Mouse (Mus musculus) right cerebral cortex, postnatal 36 days (tissue): Measurements from ENCODE around the gene Adgrl3.

Experiments used
- DNase-seq, 2 experiments: peaks; one replicate each; pipeline ENCODE4 v3.0.0; 2022; ENCODE audit warnings: low spot score in 2 of 2, mixed read lengths in 1 of 2

Adgrl3 gene

DNA sequence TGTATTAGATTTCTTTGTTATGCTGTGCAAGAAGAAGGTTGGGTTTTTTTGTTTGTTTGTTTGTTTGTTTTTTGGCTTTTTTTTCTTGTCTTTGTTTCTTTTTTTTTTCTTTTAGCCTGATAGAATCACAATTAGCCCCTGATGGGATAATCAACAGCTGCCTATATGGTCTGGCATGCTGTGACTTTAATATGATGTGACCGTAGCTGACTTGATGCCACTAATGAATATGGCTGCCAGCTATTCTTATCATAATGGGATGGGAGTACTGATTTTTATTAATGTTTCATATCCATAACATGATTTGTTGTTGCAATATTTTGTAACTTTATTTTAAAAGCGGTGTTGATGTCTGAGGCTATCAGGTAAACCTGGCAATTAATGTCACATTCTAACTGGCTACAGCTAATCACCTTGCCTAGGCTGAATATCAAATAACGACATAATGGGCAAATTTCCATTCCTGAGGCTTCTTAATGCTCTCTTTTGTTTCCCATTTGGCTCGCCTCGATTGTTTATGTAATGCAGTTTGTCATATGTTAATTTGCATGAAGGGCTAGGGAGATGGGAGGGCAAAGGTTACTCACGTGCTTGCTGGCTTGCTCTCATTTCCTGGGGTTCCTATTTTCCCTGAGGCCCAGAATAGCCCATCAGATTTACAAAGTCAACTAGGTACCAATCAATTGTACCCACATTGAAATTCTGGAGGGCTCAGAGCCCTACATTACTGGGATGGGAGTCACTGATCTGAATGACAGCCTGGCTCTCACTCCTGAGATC is 641.9 kb downstream of the Adgrl3 start:
- DNase-seq: no peak

DNA sequence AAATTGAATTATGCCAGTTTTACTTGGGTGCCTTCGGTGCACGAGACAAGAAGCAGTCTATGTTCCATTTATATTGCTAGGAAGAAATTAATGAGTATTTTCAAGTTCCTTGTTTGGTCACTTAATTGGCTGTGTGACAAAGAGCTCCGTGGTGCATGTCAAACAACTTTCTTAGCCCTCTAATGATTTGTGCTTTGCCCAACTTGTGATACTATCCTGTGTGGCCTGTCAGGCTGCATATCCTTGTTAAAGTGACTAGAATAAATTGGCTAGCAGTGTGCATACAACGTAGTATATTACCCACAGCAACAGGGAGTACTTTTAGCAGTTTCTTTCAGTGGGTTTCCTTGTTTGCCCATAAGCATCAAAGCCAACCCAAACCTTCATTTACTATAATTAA is 651.1 kb downstream of the Adgrl3 start:
- no peak for DNase-seq

DNA sequence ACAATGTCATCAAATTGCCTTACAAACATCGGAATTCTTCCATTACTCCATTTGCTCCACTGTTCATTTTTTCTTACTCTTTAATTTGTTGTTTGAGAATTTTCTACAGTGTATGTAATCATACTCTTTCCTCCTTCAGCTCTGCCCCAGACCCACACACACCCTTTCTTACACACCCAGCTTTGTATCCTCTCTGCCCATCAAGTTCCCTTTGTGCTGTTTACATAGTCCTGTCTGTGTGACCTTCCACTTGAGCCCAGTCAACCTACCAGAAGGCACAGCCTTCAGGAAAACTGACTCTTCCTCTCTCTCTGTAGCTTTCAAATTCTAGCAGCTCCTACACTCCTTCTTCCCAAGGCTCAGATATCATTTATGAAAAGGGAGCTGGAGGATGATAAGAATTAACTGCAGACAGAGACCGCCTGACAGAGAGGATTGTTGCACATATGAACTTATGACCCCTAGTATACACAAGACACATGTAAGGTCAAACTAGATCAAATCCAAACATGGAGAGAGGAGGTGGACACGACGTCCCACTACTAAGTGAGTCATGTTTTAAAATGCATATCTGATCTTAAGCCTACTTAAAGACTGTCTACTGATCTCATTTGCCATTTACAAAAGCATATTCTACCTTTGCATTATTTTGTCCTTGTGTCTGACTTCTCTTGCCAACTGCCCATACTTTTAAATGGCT is 654.5 kb downstream of the Adgrl3 start:
- DNase-seq: no peak

DNA sequence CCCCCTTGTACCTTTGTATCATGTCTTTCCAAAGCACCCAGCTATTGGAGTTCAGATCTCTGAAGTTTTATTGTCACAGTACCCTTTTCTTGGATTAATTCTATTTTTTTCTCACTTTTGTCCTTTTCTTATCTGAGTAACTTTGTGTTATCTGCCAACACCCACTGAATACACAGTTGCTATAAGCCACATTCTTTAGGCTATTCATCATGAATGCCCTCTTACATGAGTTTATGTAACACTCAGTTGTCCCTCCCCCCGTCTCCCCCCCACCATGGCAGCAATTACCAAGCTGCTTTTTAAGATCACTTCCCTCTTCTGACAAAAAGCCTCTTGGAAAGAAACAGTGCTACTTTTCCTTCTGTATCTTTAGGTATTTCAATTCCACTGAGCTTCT is 655.0 kb downstream of the Adgrl3 start:
- no peak for DNase-seq

DNA sequence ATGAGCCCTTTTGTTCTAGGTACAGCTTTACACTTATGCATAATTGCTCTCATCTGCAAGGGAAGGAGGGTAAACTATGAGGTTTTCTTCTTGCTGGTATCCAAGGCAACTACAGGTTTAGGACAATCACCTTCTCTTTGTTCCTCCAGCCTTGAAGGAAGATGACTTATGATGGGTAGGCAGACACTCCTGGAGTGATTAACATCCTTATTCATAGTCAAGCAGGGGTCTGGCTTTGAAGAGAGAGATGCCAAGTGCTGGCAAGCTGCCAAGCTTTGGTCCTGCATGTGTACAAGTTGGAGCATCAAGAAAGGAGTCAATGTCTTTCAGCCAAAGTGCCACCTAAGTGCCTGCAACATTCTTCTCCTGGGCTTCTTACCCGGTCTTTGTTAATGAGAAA is 657.0 kb downstream of the Adgrl3 start:
- DNase-seq: no peak

DNA sequence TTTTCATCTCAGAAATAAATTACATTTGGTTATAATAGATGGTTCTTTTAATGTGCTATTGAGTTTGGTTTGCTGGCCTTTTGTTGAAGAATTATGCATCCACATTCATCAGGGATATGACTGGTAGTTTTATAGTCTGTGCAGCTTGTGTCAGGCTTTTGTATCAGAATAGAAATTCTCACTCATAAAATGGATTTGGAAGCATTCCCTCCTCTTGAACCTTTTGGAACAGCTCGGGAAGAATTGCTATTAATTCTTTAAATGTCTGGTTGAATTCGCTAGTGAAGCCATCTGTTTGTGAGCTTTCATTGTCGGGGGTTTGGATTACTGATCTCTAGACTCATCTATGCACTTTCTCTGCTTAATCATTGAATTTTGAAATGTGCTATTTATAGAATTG is 666.3 kb downstream of the Adgrl3 start:
- DNase-seq: no peak

DNA sequence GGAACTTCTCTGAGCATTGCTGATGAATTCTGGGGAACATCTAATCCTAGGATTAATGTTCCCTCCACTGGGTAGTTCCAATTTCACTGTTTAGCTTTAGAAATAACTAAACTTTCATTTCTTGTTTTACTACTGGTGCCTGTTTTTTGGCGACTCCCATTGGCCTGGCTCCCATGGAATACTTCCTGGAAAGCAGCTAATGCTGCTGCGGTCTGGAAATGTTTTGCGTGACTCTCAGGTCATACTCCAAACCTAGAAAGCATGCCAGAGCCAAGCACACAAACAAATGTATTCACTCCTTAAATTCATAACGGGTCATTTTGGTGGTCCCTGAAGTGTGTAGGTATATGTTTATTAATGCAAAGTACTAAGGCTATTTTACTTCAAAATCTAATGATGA is 666.9 kb downstream of the Adgrl3 start:
- no peak for DNase-seq

DNA sequence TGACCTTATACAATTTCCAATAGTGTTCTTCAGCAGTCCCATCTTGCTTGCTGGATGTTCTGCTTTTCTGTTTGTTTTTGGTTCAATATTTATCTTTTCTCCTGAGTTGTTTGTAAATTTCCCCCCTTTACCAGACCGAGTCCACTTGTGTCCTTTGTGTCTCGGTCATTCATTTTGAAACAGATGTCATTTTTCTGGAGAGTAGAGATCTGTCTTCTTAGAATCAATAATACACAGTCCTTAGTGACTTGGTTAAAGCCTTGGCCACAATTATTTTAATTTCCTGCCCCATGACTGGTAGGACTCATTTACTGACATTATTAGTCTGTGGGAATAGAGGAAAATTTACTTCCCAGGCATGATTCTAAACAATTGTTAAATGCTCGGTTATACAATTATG is 709.7 kb downstream of the Adgrl3 start:
- no peak for DNase-seq

DNA sequence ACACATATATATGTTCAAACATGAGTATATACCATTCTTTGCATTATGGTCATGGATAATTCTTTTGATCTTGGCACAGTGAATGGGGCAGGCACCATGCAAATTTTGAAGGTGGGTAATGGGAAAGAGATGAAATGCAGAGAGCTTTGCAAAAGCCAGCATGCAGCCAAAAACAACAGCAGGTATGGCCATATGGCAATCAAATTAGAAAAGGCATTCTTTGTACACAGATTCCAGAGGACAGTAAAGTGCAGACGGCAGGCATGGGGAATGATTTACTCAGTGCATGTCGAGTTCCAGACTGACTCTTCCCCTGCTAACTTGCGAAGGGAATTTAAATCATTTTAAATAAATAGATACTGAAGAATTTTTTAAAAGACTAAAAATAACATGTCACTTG is 716.1 kb downstream of the Adgrl3 start:
- no peak for DNase-seq

DNA sequence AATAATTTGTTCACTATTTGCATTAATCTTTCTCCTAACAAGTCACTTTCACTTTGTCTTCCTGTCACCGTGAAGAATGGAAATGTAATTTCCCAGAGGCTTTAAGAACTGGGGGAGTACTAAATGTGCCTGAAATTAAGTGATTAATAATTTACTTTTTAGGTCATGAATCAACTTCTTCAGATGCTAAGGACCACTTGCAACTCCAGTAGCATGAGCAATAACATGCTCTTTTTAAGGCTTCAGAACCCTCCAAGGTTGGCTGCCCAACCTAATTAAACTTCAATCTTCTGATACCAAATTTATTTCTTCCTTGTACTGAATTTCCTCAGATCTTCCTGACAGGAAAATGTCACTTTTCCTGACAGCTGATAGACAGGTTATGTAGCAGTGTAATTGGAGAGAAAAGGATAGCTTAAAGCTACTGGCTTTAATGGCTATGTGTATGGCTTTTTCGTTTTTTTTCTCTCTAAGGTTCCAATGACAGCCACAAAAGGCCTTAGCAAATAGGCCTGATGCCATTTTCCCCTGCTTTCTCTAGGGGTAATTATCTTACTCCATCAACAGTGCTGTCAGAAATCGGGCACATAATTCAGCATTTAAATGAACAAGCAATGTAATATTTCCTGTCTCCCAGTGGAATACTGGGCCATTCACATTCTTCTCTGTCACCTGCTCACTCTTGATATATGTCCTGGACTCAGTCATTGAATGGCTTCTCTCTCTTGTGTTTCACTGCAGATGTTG is 718.5 kb downstream of the Adgrl3 start:
- DNase-seq: no peak

DNA sequence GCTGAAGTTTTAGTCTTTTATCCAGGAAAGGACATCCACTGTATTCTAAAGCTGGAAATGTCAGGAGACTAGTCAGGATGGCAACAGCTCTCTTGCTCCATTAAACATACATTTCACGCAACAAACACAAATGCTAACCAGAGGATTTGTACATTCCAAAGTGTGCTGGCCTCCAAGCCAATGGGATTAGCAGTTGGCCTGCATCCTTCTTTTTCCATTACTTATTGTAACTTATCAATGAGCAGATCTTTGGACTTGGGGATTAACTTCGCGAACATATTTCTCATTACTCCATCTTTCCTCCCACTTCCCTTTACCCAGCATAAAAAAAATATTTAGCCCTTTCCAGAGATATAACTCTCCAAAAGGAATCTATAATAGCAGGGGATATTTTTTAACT is 732.5 kb downstream of the Adgrl3 start:
- DNase-seq: no peak

DNA sequence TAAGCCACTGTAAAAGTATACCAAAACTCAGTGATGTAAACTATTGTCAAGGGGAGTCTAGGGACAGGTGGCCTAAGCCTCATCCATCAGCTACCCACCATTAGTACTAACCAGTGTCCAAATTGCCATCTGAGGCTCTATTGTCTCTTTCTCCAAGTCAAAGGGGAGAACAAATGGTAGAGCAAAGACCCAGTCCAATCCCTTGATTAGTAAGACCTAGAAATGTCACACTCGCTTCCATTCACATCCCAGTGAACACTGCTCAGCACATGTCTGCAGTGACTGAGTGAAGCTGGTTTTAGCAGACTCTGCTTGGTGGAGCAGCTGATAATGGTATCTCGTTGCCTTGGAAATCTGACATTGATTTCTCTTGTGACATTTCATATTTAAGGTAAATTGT is 735.8 kb downstream of the Adgrl3 start:
- DNase-seq: no peak

DNA sequence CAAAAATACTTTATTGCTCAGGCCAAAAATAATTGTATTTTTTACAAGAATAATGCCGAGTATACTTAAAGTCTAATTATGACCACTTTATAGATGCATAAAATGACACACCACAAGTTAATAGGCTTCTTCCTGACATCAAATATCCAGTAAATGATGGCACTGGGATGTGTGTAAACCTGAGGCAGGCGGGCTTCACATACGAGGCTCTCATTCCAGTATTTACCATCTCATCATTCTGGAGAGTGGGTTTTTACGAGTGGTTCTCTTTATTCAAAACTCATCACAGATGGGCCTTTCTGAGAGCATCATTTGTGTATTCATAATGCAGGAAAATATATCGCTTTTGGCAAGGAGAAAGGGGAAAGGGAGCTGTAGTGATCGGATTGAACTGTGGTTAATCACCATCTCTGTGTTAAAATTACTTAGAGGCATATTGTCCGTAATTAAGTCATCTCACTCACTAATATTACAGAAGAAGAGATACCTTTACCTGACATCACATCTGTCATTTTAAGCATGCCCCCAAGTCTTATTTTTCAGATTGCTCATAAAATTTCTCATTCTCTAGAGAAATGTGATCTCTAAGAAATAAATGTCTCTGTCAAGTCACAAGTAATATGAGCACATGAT is 737.3 kb downstream of the Adgrl3 start:
- no peak for DNase-seq

DNA sequence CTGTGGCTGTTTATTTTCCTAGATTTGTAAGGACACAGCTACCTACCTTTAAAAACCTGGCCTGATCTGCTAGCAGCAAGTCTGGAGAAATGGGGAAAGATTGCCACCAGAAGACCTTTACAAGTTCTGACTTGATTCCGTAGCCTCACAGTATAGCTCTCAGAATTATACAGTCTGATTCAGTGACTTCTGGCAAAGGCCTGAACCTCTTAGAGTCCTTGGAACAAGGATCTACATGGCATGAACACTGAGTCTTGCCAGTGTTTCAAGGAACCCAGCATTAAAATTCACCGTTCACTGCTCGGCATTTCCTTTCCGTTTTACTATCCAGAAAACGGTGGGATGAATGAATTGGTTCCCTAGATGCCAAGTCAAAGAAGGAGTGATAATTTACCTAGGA is 756.3 kb downstream of the Adgrl3 start:
- no peak for DNase-seq

DNA sequence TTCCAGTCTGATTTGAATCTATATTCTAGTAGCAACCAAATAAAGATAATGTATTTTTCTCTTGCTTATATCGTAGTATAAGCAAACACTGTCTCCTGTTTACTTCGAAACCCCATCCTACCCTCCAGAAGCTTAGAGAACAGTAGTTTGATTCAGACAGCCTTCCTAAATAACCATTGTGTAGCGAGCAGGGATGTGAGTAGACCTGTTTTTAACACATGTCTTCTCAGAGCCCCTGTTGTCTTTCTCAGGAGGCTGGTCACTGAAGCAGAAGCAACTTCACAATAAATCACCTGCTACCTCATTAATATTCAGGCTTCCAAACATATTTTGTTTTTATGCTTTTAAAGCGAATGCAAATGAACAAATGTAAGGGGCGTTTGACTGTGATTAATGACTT is 756.8 kb downstream of the Adgrl3 start:
- DNase-seq: no peak

DNA sequence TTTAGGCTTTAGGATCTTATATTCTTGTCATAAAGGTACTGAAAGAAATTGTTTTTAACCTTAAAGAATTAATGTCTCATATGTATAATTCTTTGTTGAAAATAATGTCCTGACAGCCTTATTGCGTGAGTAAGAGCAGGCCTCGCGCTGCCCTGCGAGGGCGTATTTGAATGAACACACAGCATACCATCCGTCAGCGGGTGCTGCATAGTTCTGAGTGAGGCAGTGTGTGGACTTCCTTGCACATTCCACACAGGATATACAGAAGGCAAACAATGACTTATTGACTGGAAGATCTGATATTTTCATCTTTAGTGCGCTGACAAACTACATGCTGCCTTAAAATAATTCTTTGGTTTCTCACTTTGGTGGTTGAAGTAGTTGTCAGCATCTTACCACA is 764.8 kb downstream of the Adgrl3 start:
- no peak for DNase-seq

DNA sequence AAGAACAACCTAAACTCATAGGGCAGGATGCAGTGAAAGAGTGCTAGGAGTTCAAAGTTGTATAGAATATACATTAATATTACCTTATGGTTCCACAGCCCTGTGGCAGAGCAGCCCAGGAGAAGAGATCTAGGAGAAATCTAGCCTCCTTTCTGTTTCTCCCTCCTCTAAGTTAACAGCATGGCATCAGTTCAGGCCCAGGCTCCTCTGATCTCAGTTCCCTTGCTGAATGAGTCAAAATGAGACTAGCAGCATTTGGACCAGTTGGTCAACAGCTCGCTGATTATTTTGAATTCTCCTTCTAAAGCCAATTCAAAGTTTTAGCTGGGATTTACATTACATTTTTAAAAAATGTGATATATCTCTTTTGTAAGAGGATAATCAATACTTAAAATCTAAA is 770.8 kb downstream of the Adgrl3 start:
- no peak for DNase-seq

DNA sequence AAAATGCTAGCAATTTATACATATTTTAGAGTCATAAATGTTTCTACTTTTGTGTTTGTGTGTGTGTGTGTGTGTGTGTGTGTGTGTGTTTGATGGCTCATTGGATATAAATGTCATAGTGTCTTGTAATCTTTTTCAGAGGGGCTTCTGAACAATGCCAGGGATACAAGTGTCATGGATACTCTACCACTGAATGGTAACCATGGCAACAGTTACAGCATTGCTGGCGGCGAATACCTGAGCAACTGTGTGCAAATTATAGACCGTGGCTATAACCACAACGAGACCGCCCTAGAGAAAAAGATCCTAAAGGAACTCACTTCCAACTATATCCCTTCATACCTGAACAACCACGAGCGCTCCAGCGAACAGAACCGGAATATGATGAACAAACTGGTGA is 774.2 kb downstream of the Adgrl3 start:
- DNase-seq: no peak

DNA sequence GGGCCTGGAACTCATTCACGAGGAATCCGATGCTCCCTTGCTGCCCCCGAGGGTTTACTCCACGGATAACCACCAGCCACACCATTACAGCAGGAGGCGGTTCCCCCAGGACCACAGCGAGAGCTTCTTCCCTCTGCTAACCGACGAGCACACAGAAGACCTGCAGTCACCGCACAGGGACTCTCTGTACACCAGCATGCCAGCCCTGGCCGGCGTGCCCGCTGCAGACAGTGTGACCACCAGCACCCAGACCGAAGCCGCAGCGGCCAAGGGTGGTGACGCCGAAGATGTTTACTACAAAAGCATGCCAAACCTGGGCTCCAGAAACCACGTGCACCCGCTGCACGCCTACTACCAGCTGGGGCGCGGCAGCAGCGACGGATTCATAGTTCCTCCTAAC is 774.7 kb downstream of the Adgrl3 start:
- DNase-seq: no peak

DNA sequence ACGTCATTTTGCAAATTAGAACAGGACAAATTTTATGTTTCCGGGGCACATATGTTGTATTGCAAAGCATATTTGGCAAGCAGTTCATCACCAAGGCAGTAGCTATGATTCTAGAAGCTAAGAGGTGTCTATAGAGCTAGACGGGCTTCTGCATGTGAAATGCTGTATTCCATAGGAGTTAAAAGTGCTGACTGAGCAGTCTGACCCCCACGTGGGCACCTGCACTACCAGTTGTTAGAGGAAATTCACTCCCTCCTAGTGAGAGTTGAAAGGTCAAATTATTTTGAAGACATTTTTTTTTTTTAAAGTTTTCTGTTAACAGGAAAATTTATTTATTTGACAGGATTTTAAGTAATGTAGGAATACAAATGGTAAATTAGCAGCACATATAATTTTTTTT is 776.2 kb downstream of the Adgrl3 start:
- DNase-seq: no peak

DNA sequence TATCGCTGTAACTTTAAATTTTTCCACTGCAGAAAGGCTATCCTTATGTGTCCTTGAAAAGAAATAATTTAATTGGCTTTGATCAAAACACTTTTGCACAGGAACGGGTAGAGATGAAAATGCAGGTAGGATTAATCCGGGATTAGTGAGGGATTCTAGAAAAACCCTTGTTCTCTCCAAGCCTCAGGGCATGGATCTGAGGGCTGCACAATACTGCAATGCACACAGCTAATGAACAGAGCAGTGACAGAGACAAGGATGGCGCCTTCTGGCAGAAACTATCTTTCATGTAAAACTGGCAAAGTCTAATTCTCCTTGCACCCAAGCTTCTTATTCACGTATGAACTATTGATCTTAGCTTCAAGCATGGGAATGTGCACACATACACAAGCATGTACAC is 791.0 kb downstream of the Adgrl3 start:
- DNase-seq: no peak

DNA sequence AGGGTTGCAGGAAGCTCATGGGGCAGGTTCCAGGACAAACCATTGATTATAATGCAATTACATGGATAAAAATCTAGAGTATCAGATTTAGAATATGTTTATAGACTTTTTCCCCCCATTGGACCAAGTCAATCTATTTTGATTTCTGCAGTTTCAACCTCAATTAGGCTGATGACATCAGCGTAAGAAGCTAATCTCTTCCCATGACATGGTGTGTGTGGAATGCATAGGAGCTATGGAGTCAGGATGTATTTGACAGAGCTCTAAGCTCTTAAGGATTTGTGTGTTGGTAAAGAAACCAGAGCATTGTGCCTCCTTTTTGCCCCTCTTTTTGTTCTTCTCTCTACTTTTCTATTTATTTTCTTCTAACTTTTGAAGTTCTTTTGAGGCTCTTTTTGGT is 812.1 kb downstream of the Adgrl3 start:
- DNase-seq: no peak
